Mouse (Mus musculus): ENCODE data around the gene Plb1. TPM values are rescaled to one million over a fixed set of nuclear protein-coding genes. Genes with fewer than 3 reads are reported as not detected.

Gene Plb1
- polyA plus RNA-seq, 1 experiment = 0.34 TPM

GRCm38 (mm10) chr5:32395101-32395892 lies 162.8 kb downstream of the Plb1 start:
- no peak for DNase-seq (ENCODE audit: low read depth)
- no peak for TF ChIP-seq CTCF (IDR thresholded peaks at IDR 0.05; ENCODE audit: borderline replicate concordance, extremely low read depth, insufficient read depth, insufficient read length)
- no peak for TF ChIP-seq POLR2A (IDR thresholded peaks at IDR 0.05; ENCODE audit: borderline replicate concordance, extremely low read depth, insufficient read depth, insufficient read length, poor library complexity, severe bottlenecking)

- TF ChIP-seq CTCF (IDR thresholded peaks at IDR 0.05; ENCODE audit: borderline replicate concordance, extremely low read depth, insufficient read depth, insufficient read length) = no peak
- TF ChIP-seq POLR2A (IDR thresholded peaks at IDR 0.05; ENCODE audit: borderline replicate concordance, extremely low read depth, insufficient read depth, insufficient read length, poor library complexity, severe bottlenecking) = no peak
- DNase-seq (ENCODE audit: low read depth) = no peak
Measured at GRCm38 (mm10) chr5:32397719-32398118, 165.2 kb downstream of the Plb1 start.

DNA sequence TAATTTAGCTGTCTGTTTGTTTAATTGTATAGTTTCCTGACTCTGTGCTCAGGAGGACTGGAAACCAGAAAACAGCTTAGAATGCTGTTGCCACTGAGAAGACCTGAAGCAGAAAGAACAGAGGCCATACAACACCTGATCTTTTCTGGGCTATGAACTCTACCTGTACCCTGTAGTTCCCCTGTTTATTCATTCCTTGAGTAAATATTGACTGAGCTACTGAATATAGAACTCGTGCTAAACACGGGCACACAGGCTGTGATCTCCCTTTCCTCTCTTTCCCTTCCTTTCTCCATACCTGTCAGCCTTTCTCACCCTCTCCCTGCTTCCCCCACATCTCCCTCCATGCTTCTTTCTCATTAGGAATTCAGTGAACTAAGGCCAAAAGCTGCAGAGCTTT lies 168.4 kb downstream of the Plb1 start:
- TF ChIP-seq CTCF (IDR thresholded peaks at IDR 0.05; ENCODE audit: borderline replicate concordance, extremely low read depth, insufficient read depth, insufficient read length) (no peak), POLR2A (IDR thresholded peaks at IDR 0.05; ENCODE audit: borderline replicate concordance, extremely low read depth, insufficient read depth, insufficient read length, poor library complexity, severe bottlenecking) (no peak)
- no peak for DNase-seq (ENCODE audit: low read depth)

DNA sequence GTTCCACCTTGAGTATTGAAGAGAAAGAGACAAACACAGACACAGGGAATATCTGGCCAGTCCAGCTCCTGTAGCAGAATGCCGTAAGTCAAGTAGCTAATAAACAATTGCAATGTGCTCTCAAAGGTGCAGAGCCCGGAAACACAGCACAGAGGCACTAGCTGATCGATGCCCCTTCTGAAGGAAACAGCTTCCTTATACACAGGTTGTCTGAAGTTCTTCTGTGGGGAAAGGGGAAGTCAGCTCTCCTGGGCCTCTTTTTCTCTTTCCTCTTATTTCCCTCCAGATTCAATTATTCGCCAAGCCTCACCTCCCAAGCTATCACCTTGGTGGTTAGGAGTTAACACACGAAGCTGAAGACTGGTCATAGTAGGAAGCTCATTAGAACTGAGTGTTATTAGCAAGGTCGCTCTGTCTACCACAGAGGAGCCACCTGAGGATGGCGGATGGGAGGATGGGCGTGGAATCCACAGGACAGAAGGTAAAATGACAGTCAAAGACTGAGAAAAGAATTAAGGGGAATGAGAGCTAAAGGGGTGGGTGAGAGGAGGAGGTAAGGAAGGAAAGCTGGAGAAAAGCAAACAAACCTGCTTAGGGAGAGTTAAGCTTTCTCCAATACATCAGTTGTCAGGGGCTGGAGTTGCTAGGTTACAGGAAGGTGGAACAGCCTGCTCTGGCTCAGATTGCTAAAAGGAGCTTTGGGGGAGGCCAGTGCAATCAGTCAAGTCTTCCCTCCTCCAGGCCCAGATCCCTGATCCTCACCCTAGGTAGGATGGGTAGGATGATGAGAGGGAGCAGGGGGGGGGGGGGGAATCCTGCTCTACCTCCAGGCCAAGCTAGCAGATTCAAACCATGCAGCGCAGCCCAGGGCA lies 170.8 kb downstream of the Plb1 start:
- TF ChIP-seq POLR2A (IDR thresholded peaks at IDR 0.05; ENCODE audit: borderline replicate concordance, extremely low read depth, insufficient read depth, insufficient read length, poor library complexity, severe bottlenecking) (no peak), CTCF (IDR thresholded peaks at IDR 0.05; ENCODE audit: borderline replicate concordance, extremely low read depth, insufficient read depth, insufficient read length) (no peak)
- DNase-seq (ENCODE audit: low read depth) = peak; percentile 55

- DNase-seq (ENCODE audit: low read depth) = no peak
- no peak for TF ChIP-seq POLR2A (IDR thresholded peaks at IDR 0.05; ENCODE audit: borderline replicate concordance, extremely low read depth, insufficient read depth, insufficient read length, poor library complexity, severe bottlenecking)
- no peak for TF ChIP-seq CTCF (IDR thresholded peaks at IDR 0.05; ENCODE audit: borderline replicate concordance, extremely low read depth, insufficient read depth, insufficient read length)
Measured at GRCm38 (mm10) chr5:32405199-32405855, 172.8 kb downstream of the Plb1 start.

DNA sequence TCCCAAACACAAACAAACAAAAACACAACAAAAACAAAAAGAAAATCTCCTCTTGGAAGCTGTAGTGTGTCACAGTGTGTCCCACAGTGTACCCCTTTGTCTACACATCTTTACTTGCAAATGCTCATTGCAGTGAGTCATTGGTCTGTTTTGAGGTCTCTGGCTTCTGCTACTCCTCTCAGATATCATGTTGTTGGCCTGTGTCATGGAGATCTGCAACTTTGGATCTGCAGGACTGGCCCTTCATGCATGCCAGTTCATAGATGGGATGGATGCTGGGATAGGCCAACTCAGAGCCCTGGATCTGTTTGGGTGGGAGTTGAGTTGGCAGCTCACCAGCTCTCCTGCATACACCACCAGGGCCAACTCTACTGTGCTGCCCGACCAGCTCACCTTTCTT lies 176.3 kb downstream of the Plb1 start:
- TF ChIP-seq CTCF (IDR thresholded peaks at IDR 0.05; ENCODE audit: borderline replicate concordance, extremely low read depth, insufficient read depth, insufficient read length) = no peak
- no peak for TF ChIP-seq POLR2A (IDR thresholded peaks at IDR 0.05; ENCODE audit: borderline replicate concordance, extremely low read depth, insufficient read depth, insufficient read length, poor library complexity, severe bottlenecking)

DNA sequence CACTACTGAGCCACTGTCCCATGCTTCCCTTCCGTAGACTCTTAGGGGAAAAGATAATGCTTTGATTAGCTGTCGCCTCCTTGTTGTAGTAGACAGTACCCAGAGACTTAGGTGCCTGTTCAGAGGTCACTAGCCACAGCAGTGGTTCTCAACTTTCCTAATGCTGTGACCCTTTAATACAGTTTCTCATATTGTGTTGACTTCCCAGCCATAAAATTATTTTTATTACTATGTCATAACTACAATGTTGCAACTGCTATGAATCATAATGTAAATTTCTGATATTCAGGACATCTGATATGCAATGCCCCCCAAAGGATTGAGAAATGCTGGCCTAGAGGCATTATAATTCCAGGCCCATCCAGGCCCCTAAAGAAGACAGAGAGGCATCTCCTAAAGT lies 177.2 kb downstream of the Plb1 start:
- DNase-seq (ENCODE audit: low read depth) = no peak
- TF ChIP-seq POLR2A (IDR thresholded peaks at IDR 0.05; ENCODE audit: borderline replicate concordance, extremely low read depth, insufficient read depth, insufficient read length, poor library complexity, severe bottlenecking) = no peak
- TF ChIP-seq CTCF (IDR thresholded peaks at IDR 0.05; ENCODE audit: borderline replicate concordance, extremely low read depth, insufficient read depth, insufficient read length) = no peak

More for the DNA sequence above, 176.3 kb downstream of the Plb1 start:
- DNase-seq (ENCODE audit: low read depth) = no peak

GRCm38 (mm10) chr5:32410954-32411688 lies 178.6 kb downstream of the Plb1 start:
- no peak for DNase-seq (ENCODE audit: low read depth)
- no peak for TF ChIP-seq POLR2A (IDR thresholded peaks at IDR 0.05; ENCODE audit: borderline replicate concordance, extremely low read depth, insufficient read depth, insufficient read length, poor library complexity, severe bottlenecking)
- no peak for TF ChIP-seq CTCF (IDR thresholded peaks at IDR 0.05; ENCODE audit: borderline replicate concordance, extremely low read depth, insufficient read depth, insufficient read length)

GRCm38 (mm10) chr5:32412186-32412950 lies 179.9 kb downstream of the Plb1 start:
- TF ChIP-seq POLR2A (IDR thresholded peaks at IDR 0.05; ENCODE audit: borderline replicate concordance, extremely low read depth, insufficient read depth, insufficient read length, poor library complexity, severe bottlenecking) (no peak), CTCF (IDR thresholded peaks at IDR 0.05; ENCODE audit: borderline replicate concordance, extremely low read depth, insufficient read depth, insufficient read length) (no peak)
- peak; percentile 72 for DNase-seq (ENCODE audit: low read depth)

- peak; percentile 68 for DNase-seq (ENCODE audit: low read depth)
Measured at GRCm38 (mm10) chr5:32413083-32413482, 180.6 kb downstream of the Plb1 start.

More at GRCm38 (mm10) chr5:32413083-32413482, 180.6 kb downstream of the Plb1 start:
- TF ChIP-seq POLR2A (IDR thresholded peaks at IDR 0.05; ENCODE audit: borderline replicate concordance, extremely low read depth, insufficient read depth, insufficient read length, poor library complexity, severe bottlenecking) (no peak), CTCF (IDR thresholded peaks at IDR 0.05; ENCODE audit: borderline replicate concordance, extremely low read depth, insufficient read depth, insufficient read length) (no peak)

Measured in brain, embryonic 14.5 days (tissue).